Mouse (Mus musculus): ENCODE data around the gene Rtl5. TPM values are rescaled to one million over a fixed set of nuclear protein-coding genes. Genes with fewer than 3 reads are reported as not detected.

The Rtl5 gene
- polyA plus RNA-seq, 1 experiment = 0.04 TPM

DNA sequence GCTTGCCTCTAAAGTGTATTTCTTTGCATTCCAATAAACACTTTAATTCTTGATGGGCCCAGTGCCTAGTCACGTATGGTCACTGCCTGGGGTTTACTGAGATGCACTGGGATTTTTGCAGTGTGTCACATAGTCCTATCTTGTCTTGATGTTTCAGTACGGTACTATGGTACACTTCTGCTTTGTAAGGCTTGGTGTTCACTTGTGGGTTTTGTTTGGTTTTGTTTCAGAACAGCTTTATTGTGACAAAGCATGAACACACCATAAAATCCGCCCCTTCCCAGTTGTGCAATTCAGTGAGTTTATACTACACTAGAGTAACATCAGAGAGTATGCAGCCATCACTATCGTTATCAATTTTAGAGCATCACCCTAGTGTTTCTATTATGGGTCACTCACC, 17.1 kb downstream of the Rtl5 start:
- Histone ChIP-seq H3K4me1 (ENCODE audit: control insufficient read depth) (no peaks in the 10 kb centered on the region), H3K4me3 (replicated peaks) (no peak overlapping the region), H3K9me3 (ENCODE audit: control insufficient read depth, low read length) (no peaks in the 10 kb centered on the region), H3K27me3 (ENCODE audit: control insufficient read depth) (peaks cover 4% of the 10 kb centered on the region; the same call in 1 of the 2 replicates), H3K36me3 (ENCODE audit: control insufficient read depth) (no peaks in the 10 kb centered on the region)
- TF ChIP-seq TAL1 (IDR thresholded peaks at IDR 0.05; ENCODE audit: low read length) (no peak), GATA1 (IDR thresholded peaks at IDR 0.05; ENCODE audit: low read length) (no peak)

DNA sequence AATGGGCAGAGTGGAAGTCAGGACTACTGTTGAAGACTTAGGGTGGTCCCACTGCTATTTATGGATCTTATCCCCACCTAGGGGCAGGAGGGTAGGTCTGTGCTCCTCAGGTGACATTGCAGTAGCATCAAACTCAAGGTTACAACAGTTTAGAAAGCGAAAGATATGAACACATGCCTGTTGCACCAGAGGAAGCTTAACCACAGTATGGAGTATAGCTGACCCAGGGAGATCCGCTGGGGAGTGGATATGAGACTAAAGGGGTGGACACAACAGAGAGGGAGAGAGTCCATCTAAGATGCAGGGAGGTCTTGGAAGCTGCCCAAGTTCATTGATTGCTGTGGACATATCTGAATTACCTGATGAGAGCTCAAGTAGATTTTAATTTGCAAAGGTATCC, 17.7 kb downstream of the Rtl5 start:
- TF ChIP-seq TAL1 (IDR thresholded peaks at IDR 0.05; ENCODE audit: low read length) = no peak
- no peak for TF ChIP-seq GATA1 (IDR thresholded peaks at IDR 0.05; ENCODE audit: low read length)
- no peaks in the 10 kb centered on the region for H3K36me3 ChIP-seq (ENCODE audit: control insufficient read depth)
- no peaks in the 10 kb centered on the region for H3K4me1 ChIP-seq (ENCODE audit: control insufficient read depth)
- no peak overlapping the region for H3K4me3 ChIP-seq (replicated peaks)
- peaks cover 4% of the 10 kb centered on the region; the same call in 1 of the 2 replicates for H3K27me3 ChIP-seq (ENCODE audit: control insufficient read depth)
- no peaks in the 10 kb centered on the region for H3K9me3 ChIP-seq (ENCODE audit: control insufficient read depth, low read length)

DNA sequence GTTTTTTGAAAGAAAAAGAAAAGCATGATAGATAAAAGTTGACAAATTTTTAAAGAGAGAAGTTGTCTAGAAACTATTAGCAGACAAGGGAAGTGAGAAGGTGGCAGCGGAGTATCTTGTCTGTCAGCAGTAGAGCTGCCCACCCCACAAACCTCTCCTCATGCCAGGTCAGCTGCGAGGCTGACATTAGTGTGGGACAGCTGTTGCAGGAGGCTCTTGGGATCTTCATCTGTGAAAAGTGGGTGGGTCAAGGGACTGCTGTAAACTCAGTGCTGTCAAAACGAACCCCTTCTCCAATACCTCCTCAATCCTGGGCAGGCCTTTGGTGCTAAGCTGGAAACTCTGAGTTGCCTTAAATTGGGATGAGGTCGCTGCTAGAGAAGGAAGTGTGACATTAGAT, 19.9 kb downstream of the Rtl5 start:
- Histone ChIP-seq H3K9me3 (ENCODE audit: control insufficient read depth, low read length) (no peaks in the 10 kb centered on the region), H3K4me1 (ENCODE audit: control insufficient read depth) (no peaks in the 10 kb centered on the region), H3K36me3 (ENCODE audit: control insufficient read depth) (no peaks in the 10 kb centered on the region), H3K27me3 (ENCODE audit: control insufficient read depth) (peaks cover 4% of the 10 kb centered on the region; the same call in 1 of the 2 replicates), H3K4me3 (replicated peaks) (no peak overlapping the region)
- TF ChIP-seq TAL1 (IDR thresholded peaks at IDR 0.05; ENCODE audit: low read length) (no peak), GATA1 (IDR thresholded peaks at IDR 0.05; ENCODE audit: low read length) (no peak)

GRCm38 (mm10) chrX:102050552-102050951, 20.6 kb downstream of the Rtl5 start:
- Histone ChIP-seq H3K27me3 (ENCODE audit: control insufficient read depth) (peaks cover 4% of the 10 kb centered on the region; the same call in 1 of the 2 replicates), H3K4me3 (replicated peaks) (no peak overlapping the region), H3K4me1 (ENCODE audit: control insufficient read depth) (no peaks in the 10 kb centered on the region), H3K9me3 (ENCODE audit: control insufficient read depth, low read length) (no peaks in the 10 kb centered on the region), H3K36me3 (ENCODE audit: control insufficient read depth) (no peaks in the 10 kb centered on the region)
- TF ChIP-seq GATA1 (IDR thresholded peaks at IDR 0.05; ENCODE audit: low read length) = no peak
- TF ChIP-seq TAL1 (IDR thresholded peaks at IDR 0.05; ENCODE audit: low read length) = no peak

DNA sequence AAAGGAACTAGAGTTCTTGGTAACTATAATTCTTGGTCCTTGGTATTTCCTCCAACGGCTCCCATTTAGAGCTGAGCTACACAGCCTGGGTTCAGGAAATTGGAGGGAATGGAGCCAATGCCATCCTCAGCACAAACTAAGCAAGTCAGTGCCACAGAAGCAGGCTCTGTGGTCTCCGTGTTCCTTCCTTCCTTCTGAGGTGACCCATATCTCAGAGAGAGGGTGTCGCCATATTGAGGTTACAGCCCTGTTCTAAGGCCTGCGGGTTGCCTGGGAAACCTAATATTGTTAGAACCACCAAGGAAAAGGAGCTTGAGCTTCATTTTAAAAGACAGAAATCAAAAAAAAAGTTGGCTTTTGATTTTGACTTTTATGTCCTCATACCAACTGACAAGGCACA, 28.7 kb downstream of the Rtl5 start:
- Histone ChIP-seq H3K27me3 (ENCODE audit: control insufficient read depth) (peaks cover 4% of the 10 kb centered on the region; the same call in 1 of the 2 replicates), H3K4me1 (ENCODE audit: control insufficient read depth) (peaks cover under 1% of the 10 kb centered on the region; the same call in 1 of the 2 replicates), H3K36me3 (ENCODE audit: control insufficient read depth) (no peaks in the 10 kb centered on the region), H3K9me3 (ENCODE audit: control insufficient read depth, low read length) (no peaks in the 10 kb centered on the region), H3K4me3 (replicated peaks) (no peak overlapping the region)
- TF ChIP-seq GATA1 (IDR thresholded peaks at IDR 0.05; ENCODE audit: low read length) (no peak), TAL1 (IDR thresholded peaks at IDR 0.05; ENCODE audit: low read length) (no peak)

- Histone ChIP-seq H3K36me3 (ENCODE audit: control insufficient read depth) (no peaks in the 10 kb centered on the region), H3K27me3 (ENCODE audit: control insufficient read depth) (peaks cover 4% of the 10 kb centered on the region; the same call in 1 of the 2 replicates), H3K4me3 (replicated peaks) (no peak overlapping the region), H3K4me1 (ENCODE audit: control insufficient read depth) (peaks cover 5% of the 10 kb centered on the region; the same call in 1 of the 2 replicates), H3K9me3 (ENCODE audit: control insufficient read depth, low read length) (no peaks in the 10 kb centered on the region)
- TF ChIP-seq TAL1 (IDR thresholded peaks at IDR 0.05; ENCODE audit: low read length) = no peak
- TF ChIP-seq GATA1 (IDR thresholded peaks at IDR 0.05; ENCODE audit: low read length) = no peak
These were observed 29.5 kb downstream of the Rtl5 start for GRCm38 (mm10) chrX:102041562-102041961.

DNA sequence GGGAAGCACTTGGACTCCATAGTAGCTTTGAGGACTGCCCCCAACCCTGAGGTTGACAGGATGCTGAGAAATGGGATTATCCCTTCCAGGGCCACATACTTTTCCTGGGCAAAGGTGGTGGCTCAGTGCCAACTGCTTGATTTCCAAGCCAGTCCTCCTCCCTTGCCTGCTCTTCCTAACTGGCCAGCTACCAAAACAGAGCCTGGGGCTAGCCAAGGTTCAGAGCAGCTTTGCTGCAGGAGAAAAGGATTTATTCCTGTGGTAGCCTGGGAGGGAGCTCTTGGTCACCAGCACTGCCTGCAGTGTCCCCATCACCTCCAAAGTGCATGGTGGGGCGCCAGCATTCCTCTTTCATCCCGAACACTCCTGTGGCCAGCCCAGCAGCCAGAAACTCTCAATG, 33.6 kb downstream of the Rtl5 start:
- Histone ChIP-seq H3K4me3 (replicated peaks) (no peak overlapping the region), H3K9me3 (ENCODE audit: control insufficient read depth, low read length) (no peaks in the 10 kb centered on the region), H3K27me3 (ENCODE audit: control insufficient read depth) (peaks cover 4% of the 10 kb centered on the region; the same call in 1 of the 2 replicates), H3K36me3 (ENCODE audit: control insufficient read depth) (no peaks in the 10 kb centered on the region), H3K4me1 (ENCODE audit: control insufficient read depth) (peaks cover 5% of the 10 kb centered on the region; the same call in 1 of the 2 replicates)
- TF ChIP-seq TAL1 (IDR thresholded peaks at IDR 0.05; ENCODE audit: low read length) (no peak), GATA1 (IDR thresholded peaks at IDR 0.05; ENCODE audit: low read length) (no peak)

DNA sequence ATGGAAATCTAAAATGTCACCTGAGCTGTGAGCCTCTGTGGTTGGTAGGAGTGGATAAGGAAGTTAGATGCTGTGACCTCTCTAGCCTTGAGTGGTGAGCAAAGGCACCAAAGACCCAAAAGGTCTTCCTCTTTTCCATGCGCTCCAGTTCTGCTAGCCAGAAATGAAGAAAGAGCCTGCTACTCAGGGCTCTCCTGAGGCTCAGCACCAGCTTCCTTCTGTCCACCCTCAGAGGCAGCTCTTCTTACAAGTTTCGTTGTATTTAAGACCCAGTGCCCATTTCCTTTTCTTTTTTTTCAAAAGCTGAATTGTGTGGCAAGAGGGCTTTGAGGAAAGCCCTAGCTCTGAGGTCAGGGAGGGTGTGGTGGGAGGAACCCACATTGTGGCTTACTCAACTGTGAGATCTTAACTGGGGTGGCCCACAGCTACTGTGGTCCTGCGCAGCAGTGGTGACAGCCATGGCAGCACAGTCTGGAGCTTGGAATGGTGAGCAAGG, 34.2 kb downstream of the Rtl5 start:
- Histone ChIP-seq H3K36me3 (ENCODE audit: control insufficient read depth) (no peaks in the 10 kb centered on the region), H3K9me3 (ENCODE audit: control insufficient read depth, low read length) (no peaks in the 10 kb centered on the region), H3K4me1 (ENCODE audit: control insufficient read depth) (peaks cover 6% of the 10 kb centered on the region), H3K4me3 (replicated peaks) (no peak overlapping the region), H3K27me3 (ENCODE audit: control insufficient read depth) (peaks cover 4% of the 10 kb centered on the region; the same call in 1 of the 2 replicates)
- no peak for TF ChIP-seq TAL1 (IDR thresholded peaks at IDR 0.05; ENCODE audit: low read length)
- TF ChIP-seq GATA1 (IDR thresholded peaks at IDR 0.05; ENCODE audit: low read length) = no peak

GRCm38 (mm10) chrX:102035671-102036070, 35.4 kb downstream of the Rtl5 start:
- TF ChIP-seq TAL1 (IDR thresholded peaks at IDR 0.05; ENCODE audit: low read length) (no peak), GATA1 (IDR thresholded peaks at IDR 0.05; ENCODE audit: low read length) (no peak)
- H3K4me3 ChIP-seq (replicated peaks) = no peak overlapping the region

GRCm38 (mm10) chrX:102033566-102033965, 37.5 kb downstream of the Rtl5 start:
- Histone ChIP-seq H3K4me1 (ENCODE audit: control insufficient read depth) (peaks cover 8% of the 10 kb centered on the region), H3K27me3 (ENCODE audit: control insufficient read depth) (peaks cover 10% of the 10 kb centered on the region), H3K9me3 (ENCODE audit: control insufficient read depth, low read length) (no peaks in the 10 kb centered on the region), H3K4me3 (replicated peaks) (no peak overlapping the region), H3K36me3 (ENCODE audit: control insufficient read depth) (no peaks in the 10 kb centered on the region)
- TF ChIP-seq TAL1 (IDR thresholded peaks at IDR 0.05; ENCODE audit: low read length) (no peak), GATA1 (IDR thresholded peaks at IDR 0.05; ENCODE audit: low read length) (no peak)

More at GRCm38 (mm10) chrX:102035671-102036070, 35.4 kb downstream of the Rtl5 start:
- Histone ChIP-seq H3K27me3 (ENCODE audit: control insufficient read depth) (peaks cover 4% of the 10 kb centered on the region; the same call in 1 of the 2 replicates), H3K9me3 (ENCODE audit: control insufficient read depth, low read length) (no peaks in the 10 kb centered on the region), H3K4me1 (ENCODE audit: control insufficient read depth) (peaks cover 8% of the 10 kb centered on the region), H3K36me3 (ENCODE audit: control insufficient read depth) (no peaks in the 10 kb centered on the region)

All from erythroblast, embryonic 14.5 days (primary cell).